Mouse (Mus musculus): ENCODE data around the gene Leng9.

DNA sequence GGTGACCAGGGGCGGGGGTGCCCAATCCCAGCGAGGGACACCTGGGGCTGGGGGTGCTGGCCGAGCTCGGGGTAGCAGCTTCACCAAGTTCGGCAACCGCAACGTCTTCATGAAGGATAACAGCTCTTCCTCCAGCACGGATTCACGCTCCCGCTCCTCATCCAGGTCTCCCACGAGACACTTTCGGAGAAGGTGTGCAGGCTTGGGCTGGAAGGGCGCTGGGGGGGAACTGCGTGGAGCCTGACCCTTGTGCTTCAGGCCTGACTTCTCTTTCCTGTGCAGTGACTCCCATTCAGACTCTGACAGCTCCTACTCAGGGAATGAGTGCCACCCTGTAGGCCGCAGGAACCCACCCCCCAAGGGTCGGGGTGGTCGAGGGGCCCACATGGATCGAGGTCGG lies 6.7 kb downstream of the Leng9 start:
- TF ChIP-seq POLR2A (IDR thresholded peaks at IDR 0.05; ENCODE audit: borderline replicate concordance, control insufficient read depth, low read depth, low read length) (no peak), CTCF (IDR thresholded peaks at IDR 0.05; ENCODE audit: control insufficient read depth, insufficient read depth, low read length) (no peak)
